Mouse (Mus musculus) granulocyte monocyte progenitor cell, adult 5-6 weeks (primary cell): ENCODE results near the gene Sparcl1. TPM values are rescaled to one million over a fixed set of nuclear protein-coding genes. Genes with fewer than 3 reads are reported as not detected.

ENCODE experiments used
- ATAC-seq: replicated peaks from 2 replicates; pipeline ENCODE4 v1.8.0; 2016; ENCODE audit warnings: mild to moderate bottlenecking, moderate TSS enrichment, inconsistent platforms; ENCODE audit not compliant: poor library complexity, severe bottlenecking
- total RNA-seq, 2 experiments: library from RNA; stranded (forward) in 1 of 2; stranded (reverse) in 1 of 2; fragments of 200-712, 200-1000 nt in 1 of 2; fragments of >200 nt in 1 of 2; fragmentation: Nextera tagmentation in 1 of 2; gene quantifications; 2 replicates each; pipeline ENCODE4 v1.2.3; 2014 to 2017

The Sparcl1 gene
- total RNA-seq, 2 experiments from 2014 or later = not detected

DNA sequence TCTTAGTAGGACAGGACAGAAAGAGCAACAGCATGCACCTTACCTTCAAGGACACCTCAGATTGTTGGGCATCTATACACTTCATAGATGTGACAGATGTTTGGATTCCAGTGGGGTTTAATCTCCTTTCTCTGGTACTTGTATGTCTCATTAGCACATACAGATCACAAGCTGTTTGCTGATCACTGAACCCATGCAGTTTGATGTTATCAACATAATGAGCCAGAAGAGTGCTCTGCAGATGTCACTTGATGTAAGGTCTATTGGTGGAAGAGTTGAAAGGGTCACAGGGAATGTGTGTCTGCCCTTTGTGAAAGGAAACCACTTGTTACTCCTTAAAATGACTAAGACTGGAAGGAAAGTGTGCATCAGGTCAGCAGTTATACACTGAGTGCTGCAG, 78.5 kb downstream of the Sparcl1 start:
- ATAC-seq = no peak

- peak; percentile 83 for ATAC-seq
These were observed 81.0 kb downstream of the Sparcl1 start for GRCm38 (mm10) chr5:104032434-104033097.

Other genes with a start within 250 kb of the Sparcl1 start
- gene Klhl8, start 202.5 kb downstream of the Sparcl1 start, total RNA-seq (2014; fragmentation: Nextera tagmentation) = 1.9 and 2.5 TPM in 2 replicates
- 3.5 and 4.1 TPM in 2 replicates for gene Klhl8, start 202.5 kb downstream of the Sparcl1 start, total RNA-seq (2017)
- not detected in 2 replicates for gene Hsd17b13, start 136.3 kb downstream of the Sparcl1 start, total RNA-seq (2014; fragmentation: Nextera tagmentation)
- not detected in 2 replicates for gene Hsd17b13, start 136.3 kb downstream of the Sparcl1 start, total RNA-seq (2017)
- gene Hsd17b11, start 91.8 kb downstream of the Sparcl1 start, total RNA-seq (2014; fragmentation: Nextera tagmentation) = 63.1 and 79.0 TPM in 2 replicates
- 79.8 and 93.7 TPM in 2 replicates for gene Hsd17b11, start 91.8 kb downstream of the Sparcl1 start, total RNA-seq (2017)
- 21.3 and 32.5 TPM in 2 replicates for gene Nudt9, start 67.4 kb downstream of the Sparcl1 start, total RNA-seq (2014; fragmentation: Nextera tagmentation)
- 37.4 and 43.8 TPM in 2 replicates for gene Nudt9, start 67.4 kb downstream of the Sparcl1 start, total RNA-seq (2017)
- gene Gm17660, start 36.1 kb downstream of the Sparcl1 start, total RNA-seq (2014; fragmentation: Nextera tagmentation) = not detected in 2 replicates
- gene Gm17660, start 36.1 kb downstream of the Sparcl1 start, total RNA-seq (2017) = not detected in 2 replicates
- not detected in 2 replicates for gene Dspp, start 57.0 kb upstream of the Sparcl1 start, total RNA-seq (2014; fragmentation: Nextera tagmentation)
- not detected in 2 replicates for gene Dspp, start 57.0 kb upstream of the Sparcl1 start, total RNA-seq (2017)
- gene Dmp1, start 88.9 kb upstream of the Sparcl1 start, total RNA-seq (2014; fragmentation: Nextera tagmentation) = not detected in 2 replicates
- not detected in 2 replicates for gene Dmp1, start 88.9 kb upstream of the Sparcl1 start, total RNA-seq (2017)
- not detected in 2 replicates for gene Ibsp, start 185.4 kb upstream of the Sparcl1 start, total RNA-seq (2014; fragmentation: Nextera tagmentation)
- gene Ibsp, start 185.4 kb upstream of the Sparcl1 start, total RNA-seq (2017) = 1.0 TPM in 1 of 2 replicates, not detected in the other
- gene Mepe, start 211.6 kb upstream of the Sparcl1 start, total RNA-seq (2014; fragmentation: Nextera tagmentation) = not detected in 2 replicates
- gene Mepe, start 211.6 kb upstream of the Sparcl1 start, total RNA-seq (2017) = not detected in 2 replicates